Mouse (Mus musculus): ENCODE measurements around the gene Gpank1. TPM values are rescaled to one million over a fixed set of nuclear protein-coding genes. Genes with fewer than 3 reads are reported as not detected.
A peak's percentile ranks its signal among the peaks of the same experiment; 100 is the strongest.

Gpank1 gene
- polyA plus RNA-seq, 1 experiment from 2014 or later, result 13.4 TPM

DNA sequence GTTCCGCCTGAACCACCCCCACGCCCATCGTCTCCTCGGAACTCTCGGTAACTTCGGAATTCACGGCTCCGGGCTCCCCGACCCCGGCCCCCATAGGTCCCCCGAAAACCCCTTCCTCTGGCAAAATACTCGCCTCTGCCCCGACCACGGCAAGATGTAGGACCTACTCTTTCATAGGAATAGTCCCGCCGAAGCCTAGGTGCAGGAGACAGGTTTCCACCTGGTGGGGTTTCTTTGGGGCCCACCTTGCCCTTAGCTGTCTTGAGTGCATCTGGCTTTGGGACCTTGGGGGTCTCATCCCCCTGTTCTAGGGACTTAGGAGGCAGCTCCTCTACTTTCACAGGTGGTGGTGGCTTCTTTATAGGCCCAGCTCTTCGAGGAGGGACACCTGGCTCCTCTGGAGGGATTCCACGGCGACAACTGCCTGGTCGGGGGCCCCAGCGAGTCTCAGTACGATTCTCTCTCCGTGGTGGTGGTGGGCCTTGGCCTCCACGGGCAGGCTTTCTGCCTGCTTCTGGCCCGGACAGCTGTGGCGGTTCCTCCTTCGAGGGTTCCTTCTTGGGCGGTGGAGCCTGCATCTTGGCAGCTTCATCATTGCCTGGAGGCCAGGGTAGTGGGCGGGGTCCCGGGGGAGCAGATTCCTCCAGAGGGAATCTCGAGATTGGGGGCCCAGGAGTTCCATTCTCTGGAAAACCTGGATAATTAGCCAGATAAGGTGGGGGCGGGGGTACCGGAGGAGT is 35.4 kb downstream of the Gpank1 start:
- Histone ChIP-seq H3K4me3 (ENCODE audit: low read depth, low read length) (no peak overlapping the region), H3K9ac (ENCODE audit: low read depth, low read length) (no peak overlapping the region), H3K4me2 (ENCODE audit: low read depth, low read length) (no peak overlapping the region), H3K27me3 (replicated peaks; ENCODE audit: control insufficient read depth, insufficient read depth, low read length) (no peaks in the 10 kb centered on the region), H3K9me3 (ENCODE audit: control insufficient read depth, low read length) (no peaks in the 10 kb centered on the region), H3K36me3 (ENCODE audit: control insufficient read depth, insufficient read depth, low read length) (peaks cover 100% of the 10 kb centered on the region), H3K4me1 (ENCODE audit: control insufficient read depth, insufficient read depth, low read length) (no peaks in the 10 kb centered on the region), H3K27ac (replicated peaks; ENCODE audit: low read depth, low read length) (no peak overlapping the region)
- DNase-seq (ENCODE audit: low spot score) (no peak), ATAC-seq (ENCODE audit: low read depth) (no peak)
- 90% methylated on average over 33 of the region's 33 CpGs for WGBS

DNA sequence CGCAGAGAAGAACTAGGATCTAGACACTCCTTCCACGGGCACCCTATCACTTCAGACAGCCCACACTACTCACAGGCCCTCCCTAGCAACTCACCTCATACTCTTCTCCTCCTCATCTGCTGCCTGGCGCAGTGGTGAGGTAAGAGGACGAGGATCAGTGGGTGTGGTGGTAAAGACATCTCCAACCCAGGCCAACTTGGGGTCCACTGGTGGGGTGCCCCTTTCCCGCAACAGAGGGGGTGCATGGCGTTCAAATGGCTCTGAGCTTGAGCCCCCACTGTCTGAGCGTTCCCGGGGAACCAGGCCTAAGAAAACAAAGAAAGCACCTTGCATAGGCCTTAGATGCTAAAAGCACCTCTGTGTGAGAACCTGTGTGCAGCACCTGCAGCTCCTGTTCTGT is 36.0 kb downstream of the Gpank1 start:
- H3K4me3 ChIP-seq (ENCODE audit: low read depth, low read length), result no peak overlapping the region
- H3K9ac ChIP-seq (ENCODE audit: low read depth, low read length), result no peak overlapping the region
- no peaks in the 10 kb centered on the region for H3K27me3 ChIP-seq (replicated peaks; ENCODE audit: control insufficient read depth, insufficient read depth, low read length)
- no peak overlapping the region for H3K27ac ChIP-seq (replicated peaks; ENCODE audit: low read depth, low read length)
- ATAC-seq (ENCODE audit: low read depth), result no peak
- H3K9me3 ChIP-seq (ENCODE audit: control insufficient read depth, low read length), result no peaks in the 10 kb centered on the region
- H3K4me2 ChIP-seq (ENCODE audit: low read depth, low read length), result no peak overlapping the region
- peaks cover 100% of the 10 kb centered on the region for H3K36me3 ChIP-seq (ENCODE audit: control insufficient read depth, insufficient read depth, low read length)
- no peak for DNase-seq (ENCODE audit: low spot score)
- WGBS, result 89% methylated on average over 8 of the region's 8 CpGs
- peaks cover 3% of the 10 kb centered on the region; the same call in 1 of the 2 replicates for H3K4me1 ChIP-seq (ENCODE audit: control insufficient read depth, insufficient read depth, low read length)

DNA sequence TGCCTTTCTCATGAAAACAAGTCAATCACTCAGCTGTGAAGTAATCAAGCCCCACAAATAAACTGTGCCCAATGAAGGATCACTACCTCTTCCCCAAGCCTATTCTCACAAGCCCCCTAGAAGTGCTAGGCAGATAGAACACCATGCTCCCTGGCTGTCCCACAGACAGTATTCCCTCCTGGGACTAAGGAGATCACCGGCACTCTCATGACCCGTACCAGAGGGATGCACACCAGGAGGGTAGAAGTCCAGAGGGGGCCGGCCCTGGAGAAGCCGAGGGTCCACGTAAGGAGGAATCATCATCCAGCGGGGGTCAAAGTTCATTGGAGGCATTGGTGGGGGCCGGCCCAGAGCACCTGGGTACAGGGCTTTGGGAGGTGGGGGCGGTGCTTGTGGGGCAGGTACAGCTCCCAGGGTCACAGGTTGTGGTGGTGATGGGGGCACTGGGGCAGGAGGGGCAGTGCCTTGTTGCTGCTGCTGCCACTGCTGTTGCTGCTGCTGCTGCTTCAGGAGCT is 36.5 kb downstream of the Gpank1 start:
- no peak overlapping the region for H3K4me2 ChIP-seq (ENCODE audit: low read depth, low read length)
- WGBS, result 90% methylated on average over 8 of the region's 8 CpGs

DNA sequence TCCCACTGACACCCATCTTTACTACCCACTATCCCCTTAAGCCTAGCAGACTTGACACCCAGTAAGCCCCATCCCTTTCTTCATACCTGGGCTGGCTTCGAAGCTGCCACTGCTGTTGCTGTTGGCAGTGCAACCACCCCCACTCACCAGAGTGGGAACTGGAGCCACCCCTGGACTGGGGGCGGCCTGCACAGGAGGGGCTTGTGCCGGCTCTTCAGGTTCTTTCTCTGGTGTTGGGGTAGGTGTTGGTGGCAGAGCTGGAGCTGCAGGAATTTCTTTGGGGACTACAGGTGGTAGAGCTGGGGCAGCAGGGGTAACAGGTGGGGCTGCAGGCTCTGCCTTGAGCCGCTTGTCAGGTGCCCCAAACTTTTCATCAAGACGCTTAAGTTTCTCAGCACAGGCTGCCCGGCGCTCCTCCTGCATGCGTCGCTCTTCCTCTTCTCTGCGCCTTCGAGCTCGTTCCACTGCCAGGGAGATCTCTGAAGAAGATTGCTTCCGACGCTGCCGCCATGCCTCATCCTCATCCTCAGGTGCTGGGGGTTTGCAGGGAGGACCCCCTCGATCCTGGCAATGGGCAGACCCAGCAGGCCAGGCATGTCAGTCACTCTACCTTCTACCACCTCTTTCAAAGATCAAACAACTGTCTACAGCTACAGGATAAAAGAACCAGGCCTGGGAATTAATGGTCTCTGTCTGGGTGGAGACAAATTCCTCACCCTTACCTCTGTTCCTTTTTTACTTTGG is 37.8 kb downstream of the Gpank1 start:
- H3K27me3 ChIP-seq (replicated peaks; ENCODE audit: control insufficient read depth, insufficient read depth, low read length), result no peaks in the 10 kb centered on the region
- H3K4me3 ChIP-seq (ENCODE audit: low read depth, low read length), result no peak overlapping the region
- H3K9ac ChIP-seq (ENCODE audit: low read depth, low read length), result no peak overlapping the region
- 88% methylated on average over 16 of the region's 16 CpGs for WGBS
- no peaks in the 10 kb centered on the region for H3K9me3 ChIP-seq (ENCODE audit: control insufficient read depth, low read length)
- H3K4me1 ChIP-seq (ENCODE audit: control insufficient read depth, insufficient read depth, low read length), result peaks cover 12% of the 10 kb centered on the region
- DNase-seq (ENCODE audit: low spot score) (no peak), ATAC-seq (ENCODE audit: low read depth) (no peak)
- H3K36me3 ChIP-seq (ENCODE audit: control insufficient read depth, insufficient read depth, low read length), result peaks cover 83% of the 10 kb centered on the region
- H3K27ac ChIP-seq (replicated peaks; ENCODE audit: low read depth, low read length), result no peak overlapping the region
- H3K4me2 ChIP-seq (ENCODE audit: low read depth, low read length), result no peak overlapping the region

More for the DNA sequence above, 36.5 kb downstream of the Gpank1 start:
- no peak overlapping the region for H3K27ac ChIP-seq (replicated peaks; ENCODE audit: low read depth, low read length)
- DNase-seq (ENCODE audit: low spot score) (no peak), ATAC-seq (ENCODE audit: low read depth) (no peak)
- no peaks in the 10 kb centered on the region for H3K9me3 ChIP-seq (ENCODE audit: control insufficient read depth, low read length)
- no peak overlapping the region for H3K4me3 ChIP-seq (ENCODE audit: low read depth, low read length)
- no peak overlapping the region for H3K9ac ChIP-seq (ENCODE audit: low read depth, low read length)
- peaks cover 7% of the 10 kb centered on the region for H3K4me1 ChIP-seq (ENCODE audit: control insufficient read depth, insufficient read depth, low read length)
- no peaks in the 10 kb centered on the region for H3K27me3 ChIP-seq (replicated peaks; ENCODE audit: control insufficient read depth, insufficient read depth, low read length)
- H3K36me3 ChIP-seq (ENCODE audit: control insufficient read depth, insufficient read depth, low read length), result peaks cover 96% of the 10 kb centered on the region

DNA sequence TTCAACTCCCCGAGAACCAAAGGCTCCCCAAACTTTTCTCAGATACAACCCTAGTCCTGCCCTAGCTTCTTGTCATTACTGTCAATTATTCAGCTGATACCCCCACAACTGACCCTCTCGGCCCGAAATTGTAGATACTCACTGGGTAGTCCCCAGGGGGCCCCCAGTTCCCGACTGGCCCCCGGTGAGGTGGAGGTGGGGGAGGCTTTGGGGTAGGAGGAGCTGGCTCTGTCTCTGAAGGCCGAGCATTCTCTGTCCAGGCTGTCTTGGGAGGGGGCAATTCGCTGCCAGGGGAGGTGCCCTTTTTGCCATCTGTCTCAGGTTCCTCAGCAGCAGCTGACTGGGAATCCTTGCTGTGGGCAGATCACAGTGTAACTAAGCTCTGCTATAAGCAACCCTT is 38.4 kb downstream of the Gpank1 start:
- DNase-seq (ENCODE audit: low spot score), result no peak
- H3K4me2 ChIP-seq (ENCODE audit: low read depth, low read length), result no peak overlapping the region
- WGBS, result 83% methylated on average over 7 of the region's 7 CpGs

DNA sequence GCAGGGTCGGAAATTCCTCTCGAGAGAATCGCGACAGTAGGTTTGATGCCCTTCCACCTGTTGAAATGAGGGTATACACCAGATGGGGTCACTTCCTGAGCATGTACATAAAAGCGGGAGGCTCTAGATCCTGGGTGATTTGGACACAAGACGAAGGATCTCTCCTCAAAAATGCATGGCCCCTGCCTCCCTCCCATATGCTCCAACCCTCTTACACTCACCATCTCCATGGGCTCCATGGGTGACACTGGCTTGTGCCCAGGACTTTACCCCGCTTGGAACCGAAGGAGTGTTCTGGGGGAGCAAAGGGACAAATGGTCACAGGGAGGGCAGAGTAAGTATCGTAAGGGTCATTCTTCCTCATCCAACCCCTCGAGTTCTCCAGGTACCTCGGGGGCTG is 40.2 kb downstream of the Gpank1 start:
- ATAC-seq (ENCODE audit: low read depth) (no peak), DNase-seq (ENCODE audit: low spot score) (no peak)
- no peaks in the 10 kb centered on the region for H3K27me3 ChIP-seq (replicated peaks; ENCODE audit: control insufficient read depth, insufficient read depth, low read length)
- no peak overlapping the region for H3K27ac ChIP-seq (replicated peaks; ENCODE audit: low read depth, low read length)
- H3K4me3 ChIP-seq (ENCODE audit: low read depth, low read length), result no peak overlapping the region
- 86% methylated on average over 11 of the region's 11 CpGs for WGBS
- H3K9ac ChIP-seq (ENCODE audit: low read depth, low read length), result no peak overlapping the region
- no peaks in the 10 kb centered on the region for H3K9me3 ChIP-seq (ENCODE audit: control insufficient read depth, low read length)
- peaks cover 59% of the 10 kb centered on the region for H3K36me3 ChIP-seq (ENCODE audit: control insufficient read depth, insufficient read depth, low read length)
- H3K4me2 ChIP-seq (ENCODE audit: low read depth, low read length), result no peak overlapping the region
- peaks cover 20% of the 10 kb centered on the region for H3K4me1 ChIP-seq (ENCODE audit: control insufficient read depth, insufficient read depth, low read length)

More for the DNA sequence above, 38.4 kb downstream of the Gpank1 start:
- H3K9ac ChIP-seq (ENCODE audit: low read depth, low read length), result no peak overlapping the region
- no peaks in the 10 kb centered on the region for H3K27me3 ChIP-seq (replicated peaks; ENCODE audit: control insufficient read depth, insufficient read depth, low read length)
- peaks cover 77% of the 10 kb centered on the region for H3K36me3 ChIP-seq (ENCODE audit: control insufficient read depth, insufficient read depth, low read length)
- no peak overlapping the region for H3K27ac ChIP-seq (replicated peaks; ENCODE audit: low read depth, low read length)
- no peak for ATAC-seq (ENCODE audit: low read depth)
- H3K4me3 ChIP-seq (ENCODE audit: low read depth, low read length), result no peak overlapping the region
- H3K4me1 ChIP-seq (ENCODE audit: control insufficient read depth, insufficient read depth, low read length), result peaks cover 12% of the 10 kb centered on the region
- H3K9me3 ChIP-seq (ENCODE audit: control insufficient read depth, low read length), result no peaks in the 10 kb centered on the region

DNA sequence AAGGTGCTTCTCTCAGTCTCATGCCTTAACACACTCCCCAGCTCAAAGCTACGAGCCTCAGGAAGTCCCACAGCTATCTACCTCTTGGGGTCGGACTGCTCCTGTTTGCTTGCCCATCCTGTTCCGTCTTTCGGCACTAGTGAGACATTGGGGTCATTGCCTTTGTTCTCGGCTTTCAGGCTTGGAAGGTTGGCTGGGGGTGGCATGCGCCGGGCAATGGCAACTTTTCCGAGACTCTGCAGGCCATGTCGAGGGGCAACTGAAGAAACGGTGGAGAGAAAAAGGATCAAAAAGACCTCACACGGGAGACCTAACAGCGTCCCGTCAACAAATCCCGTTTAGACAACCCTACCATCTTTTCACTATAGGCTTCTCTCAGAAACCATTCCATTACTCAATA is 40.9 kb downstream of the Gpank1 start:
- WGBS, result 69% methylated on average over 14 of the region's 14 CpGs
- no peak overlapping the region for H3K27ac ChIP-seq (replicated peaks; ENCODE audit: low read depth, low read length)
- H3K9ac ChIP-seq (ENCODE audit: low read depth, low read length), result peak overlapping the region; percentile 43; the same call in 1 of the 2 replicates
- ATAC-seq (ENCODE audit: low read depth), result no peak
- H3K27me3 ChIP-seq (replicated peaks; ENCODE audit: control insufficient read depth, insufficient read depth, low read length), result no peaks in the 10 kb centered on the region
- no peak for DNase-seq (ENCODE audit: low spot score)
- peaks cover 52% of the 10 kb centered on the region for H3K36me3 ChIP-seq (ENCODE audit: control insufficient read depth, insufficient read depth, low read length)
- H3K4me3 ChIP-seq (ENCODE audit: low read depth, low read length), result peak overlapping the region; percentile 93
- peaks cover 21% of the 10 kb centered on the region for H3K4me1 ChIP-seq (ENCODE audit: control insufficient read depth, insufficient read depth, low read length)
- peak overlapping the region; percentile 84 for H3K4me2 ChIP-seq (ENCODE audit: low read depth, low read length)
- no peaks in the 10 kb centered on the region for H3K9me3 ChIP-seq (ENCODE audit: control insufficient read depth, low read length)

DNA sequence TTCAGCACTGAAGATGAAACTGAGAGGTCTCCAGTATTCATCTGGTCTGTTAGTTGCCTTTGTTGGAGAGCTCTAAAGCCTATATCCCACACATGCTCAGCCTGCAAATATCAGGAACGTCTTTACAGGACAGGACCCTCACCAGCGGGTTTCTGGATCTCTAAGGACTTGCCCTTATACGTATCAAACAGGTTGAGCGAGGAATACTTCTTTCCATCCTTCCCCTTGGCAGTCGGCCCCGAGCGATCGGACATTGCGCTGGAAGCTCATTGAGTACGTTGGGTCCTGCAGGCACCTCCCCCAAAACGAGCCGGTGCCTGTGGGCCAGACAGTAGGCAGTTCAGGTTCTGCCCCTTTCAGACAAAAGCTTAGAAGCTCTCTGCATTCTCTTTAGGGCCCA is 41.5 kb downstream of the Gpank1 start:
- Histone ChIP-seq H3K27me3 (replicated peaks; ENCODE audit: control insufficient read depth, insufficient read depth, low read length) (no peaks in the 10 kb centered on the region), H3K36me3 (ENCODE audit: control insufficient read depth, insufficient read depth, low read length) (peaks cover 46% of the 10 kb centered on the region), H3K9ac (ENCODE audit: low read depth, low read length) (peak overlapping the region; percentile 99), H3K4me2 (ENCODE audit: low read depth, low read length) (peak overlapping the region; percentile 84), H3K4me1 (ENCODE audit: control insufficient read depth, insufficient read depth, low read length) (peaks cover 21% of the 10 kb centered on the region), H3K9me3 (ENCODE audit: control insufficient read depth, low read length) (no peaks in the 10 kb centered on the region), H3K27ac (replicated peaks; ENCODE audit: low read depth, low read length) (no peak overlapping the region), H3K4me3 (ENCODE audit: low read depth, low read length) (peak overlapping the region; percentile 93)
- WGBS, result 25% methylated on average over 12 of the region's 12 CpGs
- no peak for ATAC-seq (ENCODE audit: low read depth)
- no peak for DNase-seq (ENCODE audit: low spot score)

Measured in embryonic facial prominence, embryonic 14.5 days (tissue).